Mouse (Mus musculus): ENCODE results near the gene Clmn.

DNA sequence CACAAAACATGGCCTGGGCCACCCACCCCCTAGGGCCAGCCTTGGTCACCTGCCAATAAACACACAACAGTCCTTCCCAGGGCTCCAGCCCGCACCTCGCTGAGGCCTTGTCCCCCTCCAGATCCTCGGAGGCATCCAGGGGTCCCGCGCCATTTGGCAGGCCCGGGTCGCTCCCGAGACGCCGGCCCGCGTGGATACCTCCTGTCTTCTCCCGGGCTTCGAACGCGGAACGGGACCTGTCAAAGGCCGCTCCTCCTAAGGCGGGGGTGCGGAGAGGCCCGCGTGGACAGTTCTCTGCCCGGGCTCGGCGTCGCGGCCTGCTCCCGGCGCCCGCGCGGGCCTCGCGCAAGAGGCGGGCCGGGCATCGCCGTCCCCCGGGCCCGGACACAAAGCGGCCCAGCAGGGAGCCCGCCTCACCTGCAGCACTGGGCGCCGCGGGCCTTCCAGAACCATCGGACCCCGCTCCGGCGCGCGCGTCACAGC lies 113.5 kb downstream of the Clmn start:
- TF ChIP-seq CTCF (conservative IDR thresholded peaks at IDR 0.05; ENCODE audit: insufficient read depth, insufficient read length, low read depth, low read length) (no peak), POLR2A (IDR thresholded peaks at IDR 0.05; ENCODE audit: low read depth, low read length) (no peak)

All from kidney, adult 2 months (tissue).